Mouse (Mus musculus): ENCODE measurements at regions not wholly inside any gene's neighbourhood (a gene's known extent, or its start where the extent isn't known, plus 50 kb on each side); places are given as distances from the start of the nearest gene placed in this dataset.

GRCm38 (mm10) chr15:87342656-87343055 is 201.4 kb upstream of the Fam19a5 start:
- TF ChIP-seq POLR2A (IDR thresholded peaks at IDR 0.05; ENCODE audit: control insufficient read depth, extremely low read depth, insufficient read depth, low read length, poor library complexity): no peak
- no peak for TF ChIP-seq CTCF (IDR thresholded peaks at IDR 0.05; ENCODE audit: borderline replicate concordance, control insufficient read depth, extremely low read depth, insufficient read depth, low read length, poor library complexity)

All from thymus, adult 2 months (tissue).